Mouse (Mus musculus) hindbrain, embryonic 10.5 days (tissue): ENCODE results near the gene Vav3. TPM values are rescaled to one million over a fixed set of nuclear protein-coding genes. Genes with fewer than 3 reads are reported as not detected.

Experiments used
- DNase-seq: peaks from one replicate; pipeline ENCODE4 v3.0.0-alpha.2; 2017; ENCODE audit warnings: low spot score
- H3K27ac ChIP-seq: fragments of 300-500 bp; sonication (generic); 2 replicates; pipeline ENCODE4 v1.5.1; 2016; ENCODE audit warnings: mild to moderate bottlenecking, moderate library complexity
- H3K27me3 ChIP-seq: fragments of 300-500 bp; sonication (generic); 2 replicates; pipeline ENCODE4 v1.6.1; 2016; ENCODE audit warnings: mild to moderate bottlenecking; ENCODE audit not compliant: poor library complexity, insufficient read depth, severe bottlenecking
- H3K36me3 ChIP-seq: fragments of 300-500 bp; sonication (generic); 2 replicates; pipeline ENCODE4 v1.6.1; 2016; ENCODE audit warnings: mild to moderate bottlenecking, moderate library complexity
- H3K4me1 ChIP-seq: fragments of 300-500 bp; sonication (generic); replicated peaks from 2 replicates; pipeline ENCODE4 v1.6.1; 2016; ENCODE audit warnings: mild to moderate bottlenecking
- H3K4me3 ChIP-seq: fragments of 300-500 bp; sonication (generic); 2 replicates; pipeline ENCODE4 v1.5.1; 2016; ENCODE audit warnings: mild to moderate bottlenecking, moderate library complexity
- H3K9me3 ChIP-seq: fragments of 300-500 bp; sonication (generic); 2 replicates; pipeline ENCODE4 v1.6.1; 2016; ENCODE audit warnings: mild to moderate bottlenecking, moderate library complexity
- WGBS: fragments of 180-500 bp; shearing (Covaris S2); methylation state at CpG from one replicate; pipeline ENCODE4 v1.1.7; 2016; 5-methylcytosine and 5-hydroxymethylcytosine counted together
- polyA plus RNA-seq: library from polyadenylated mRNA; unstranded; fragments of >200 nt; fragmentation: Nextera tagmentation; extraction: Ambion mirVana; gene quantifications from 2 replicates; pipeline ENCODE4 v1.2.1, GENCODE M21; 2016

Vav3 gene
- polyA plus RNA-seq, 1 experiment from 2014 or later, result 12.2 TPM

DNA sequence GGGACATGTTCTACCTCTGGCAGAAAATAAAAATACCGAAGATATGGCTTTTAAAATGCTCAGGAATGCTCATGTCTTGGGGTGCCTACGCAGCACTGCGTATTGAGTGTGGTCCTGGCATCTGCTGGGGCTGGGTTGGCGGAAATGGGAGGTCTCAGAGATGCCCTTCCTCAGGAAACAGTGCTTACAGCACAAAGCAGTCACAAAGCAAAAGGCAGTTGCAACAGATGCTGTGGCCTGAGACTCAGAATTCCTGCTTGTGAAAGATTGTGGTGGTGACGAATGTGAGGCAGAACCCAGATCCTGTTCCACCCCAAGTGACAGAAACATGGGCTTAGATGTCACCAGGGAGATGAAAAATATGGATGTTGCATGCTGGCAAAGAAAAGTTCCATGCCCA, 21.4 kb downstream of the Vav3 start:
- no peaks in the 10 kb centered on the region for H3K27me3 ChIP-seq
- no peak overlapping the region for H3K4me3 ChIP-seq
- H3K36me3 ChIP-seq, result no peaks in the 10 kb centered on the region
- no peak overlapping the region for H3K27ac ChIP-seq
- H3K9me3 ChIP-seq, result no peaks in the 10 kb centered on the region
- WGBS, result 89% methylated on average over 5 of the region's 5 CpGs
- peaks cover 4% of the 10 kb centered on the region; the same call in 1 of the 2 replicates for H3K4me1 ChIP-seq
- no peak for DNase-seq

DNA sequence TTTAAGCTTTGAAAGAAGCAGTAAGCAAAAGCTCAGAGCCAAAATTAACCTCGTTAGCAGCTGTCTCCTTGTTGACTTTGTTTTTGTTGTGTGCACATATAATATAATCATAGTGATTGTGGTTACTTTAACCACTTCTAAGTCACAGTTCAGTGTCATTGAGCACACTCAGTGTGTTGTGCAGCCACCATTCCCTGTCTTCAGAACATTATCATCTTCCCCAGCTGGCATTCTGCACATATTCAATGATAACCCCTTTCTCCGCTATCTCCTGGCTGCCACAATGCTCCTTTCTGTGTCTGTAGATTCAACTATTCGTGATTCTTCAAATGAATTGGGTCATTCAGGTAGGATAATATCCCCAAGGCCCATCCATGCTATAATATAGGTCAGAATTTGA, 21.9 kb downstream of the Vav3 start:
- Histone ChIP-seq H3K36me3 (no peaks in the 10 kb centered on the region), H3K9me3 (no peaks in the 10 kb centered on the region), H3K4me3 (no peak overlapping the region), H3K27me3 (no peaks in the 10 kb centered on the region), H3K4me1 (peaks cover 4% of the 10 kb centered on the region; the same call in 1 of the 2 replicates), H3K27ac (no peak overlapping the region)
- WGBS, result 78% methylated on average over 3 of the region's 3 CpGs
- no peak for DNase-seq

DNA sequence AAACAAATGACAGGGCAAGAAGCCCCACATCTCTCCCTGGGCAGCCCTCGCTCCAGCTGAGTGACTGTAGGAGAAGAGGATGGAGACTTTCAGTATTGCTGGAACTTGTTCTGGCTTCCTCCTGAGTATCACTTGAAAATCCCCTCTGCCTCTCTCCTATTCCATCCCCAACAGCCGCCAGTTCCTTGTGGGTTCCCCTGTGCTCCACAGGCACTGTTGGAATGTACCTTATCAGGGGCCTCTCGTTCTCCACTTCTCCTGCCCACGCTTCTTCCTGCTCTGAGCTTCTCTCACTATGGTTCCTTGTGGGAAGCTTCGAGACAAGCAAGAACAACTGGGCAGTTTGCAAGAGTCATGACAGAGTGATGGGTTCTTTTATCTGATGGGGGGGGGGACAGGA, 23.1 kb downstream of the Vav3 start:
- no peak for DNase-seq
- WGBS, result 78% methylated on average over 5 of the region's 5 CpGs
- H3K4me3 ChIP-seq, result no peak overlapping the region
- H3K4me1 ChIP-seq, result peaks cover 4% of the 10 kb centered on the region; the same call in 1 of the 2 replicates
- no peak overlapping the region for H3K27ac ChIP-seq
- H3K36me3 ChIP-seq, result no peaks in the 10 kb centered on the region
- H3K9me3 ChIP-seq, result no peaks in the 10 kb centered on the region
- no peaks in the 10 kb centered on the region for H3K27me3 ChIP-seq

DNA sequence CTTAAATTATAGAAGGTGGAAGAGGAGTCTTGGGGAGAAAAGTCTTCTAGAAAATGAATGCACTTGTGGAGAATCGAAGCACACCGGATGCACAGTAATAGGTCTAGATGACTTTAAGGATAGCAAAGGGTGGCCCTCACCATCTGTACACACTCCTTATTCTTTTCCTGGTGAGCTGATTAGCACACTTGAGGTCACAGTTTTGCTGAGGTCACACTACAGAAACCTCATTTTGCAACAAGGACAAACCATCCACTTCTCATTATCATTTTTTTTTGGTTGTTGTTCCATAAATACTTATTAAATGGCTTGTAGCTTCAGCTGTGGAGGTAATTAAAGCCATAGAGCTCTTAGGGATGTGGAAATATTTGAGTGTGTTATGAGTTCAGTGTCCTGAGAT, 25.4 kb downstream of the Vav3 start:
- H3K9me3 ChIP-seq, result no peaks in the 10 kb centered on the region
- peaks cover 4% of the 10 kb centered on the region; the same call in 1 of the 2 replicates for H3K4me1 ChIP-seq
- no peaks in the 10 kb centered on the region for H3K36me3 ChIP-seq
- H3K27me3 ChIP-seq, result no peaks in the 10 kb centered on the region
- no peak overlapping the region for H3K4me3 ChIP-seq
- no peak for DNase-seq
- H3K27ac ChIP-seq, result no peak overlapping the region
- WGBS, result 92% methylated on average over 2 of the region's 2 CpGs

DNA sequence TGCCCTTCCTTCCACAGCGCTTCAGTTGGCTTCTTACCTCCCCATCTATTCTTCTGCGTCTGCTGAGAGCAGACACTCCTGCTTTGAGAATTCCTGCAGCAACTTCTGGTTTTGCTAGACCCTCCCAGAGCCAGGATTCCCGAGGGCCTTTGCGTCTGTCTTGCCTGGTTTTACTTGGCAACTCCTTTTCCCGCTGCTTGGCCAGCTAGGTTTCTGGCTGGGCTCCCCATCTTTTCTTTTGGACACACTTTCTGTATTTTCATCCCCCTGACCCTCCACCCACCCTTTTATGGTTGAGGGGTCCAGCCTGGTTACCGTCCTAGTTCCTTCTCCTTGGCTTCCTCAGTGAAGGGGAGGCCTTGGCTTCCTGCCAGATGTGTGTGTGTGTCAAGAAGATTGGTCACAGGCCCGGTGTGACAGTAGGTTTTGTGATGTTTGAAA, 26.0 kb downstream of the Vav3 start:
- Histone ChIP-seq H3K27ac (no peak overlapping the region), H3K4me1 (peaks cover 4% of the 10 kb centered on the region; the same call in 1 of the 2 replicates), H3K4me3 (no peak overlapping the region), H3K27me3 (no peaks in the 10 kb centered on the region), H3K9me3 (no peaks in the 10 kb centered on the region), H3K36me3 (no peaks in the 10 kb centered on the region)
- no peak for DNase-seq
- 73% methylated on average over 7 of the region's 7 CpGs for WGBS

DNA sequence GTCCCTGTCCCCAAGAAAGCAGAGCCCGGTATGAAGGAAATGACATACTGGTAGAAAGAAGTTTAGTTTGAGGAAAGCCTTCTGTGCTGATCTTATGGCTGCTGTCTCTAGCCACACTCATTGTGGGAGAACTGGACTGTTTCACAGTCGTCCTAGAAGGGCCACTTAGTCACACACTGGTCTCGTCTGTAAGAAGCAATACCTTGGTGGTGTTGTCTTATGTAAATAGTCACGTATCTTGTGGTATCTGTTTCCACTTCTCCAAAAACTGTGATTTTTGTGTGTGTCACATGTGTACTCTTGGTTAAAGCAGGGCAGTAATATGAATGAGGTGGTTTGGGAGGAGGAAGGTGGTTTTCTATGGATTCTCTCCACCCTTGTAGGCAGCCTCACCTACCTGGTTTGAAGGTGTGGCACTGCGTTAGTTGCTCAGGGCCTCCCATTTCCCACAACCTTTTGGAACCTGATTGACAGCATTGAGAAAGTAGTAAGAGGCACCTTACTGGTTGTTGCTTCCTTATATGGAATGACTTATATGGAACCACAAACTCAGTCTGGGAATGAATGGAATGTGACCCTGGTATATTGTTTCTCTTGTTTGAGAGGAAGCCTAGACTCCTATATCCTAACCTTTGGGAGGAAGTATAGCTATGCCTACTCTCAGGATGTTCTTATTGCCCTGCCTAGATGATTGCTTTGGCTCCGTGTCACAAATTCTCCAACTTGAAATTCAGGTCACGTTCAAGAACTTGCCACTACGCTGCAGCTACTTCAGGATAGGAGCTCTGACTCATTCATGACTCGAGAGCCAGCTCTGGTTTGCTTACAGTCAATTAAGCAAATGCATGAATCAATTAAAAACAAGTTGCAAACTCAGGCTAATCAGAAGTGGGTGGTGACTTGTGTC, 28.2 kb downstream of the Vav3 start:
- WGBS, result 81% methylated on average over 9 of the region's 9 CpGs
- Histone ChIP-seq H3K27me3 (no peaks in the 10 kb centered on the region), H3K9me3 (no peaks in the 10 kb centered on the region), H3K36me3 (no peaks in the 10 kb centered on the region), H3K4me1 (peaks cover 4% of the 10 kb centered on the region; the same call in 1 of the 2 replicates), H3K27ac (no peak overlapping the region), H3K4me3 (no peak overlapping the region)
- no peak for DNase-seq

DNA sequence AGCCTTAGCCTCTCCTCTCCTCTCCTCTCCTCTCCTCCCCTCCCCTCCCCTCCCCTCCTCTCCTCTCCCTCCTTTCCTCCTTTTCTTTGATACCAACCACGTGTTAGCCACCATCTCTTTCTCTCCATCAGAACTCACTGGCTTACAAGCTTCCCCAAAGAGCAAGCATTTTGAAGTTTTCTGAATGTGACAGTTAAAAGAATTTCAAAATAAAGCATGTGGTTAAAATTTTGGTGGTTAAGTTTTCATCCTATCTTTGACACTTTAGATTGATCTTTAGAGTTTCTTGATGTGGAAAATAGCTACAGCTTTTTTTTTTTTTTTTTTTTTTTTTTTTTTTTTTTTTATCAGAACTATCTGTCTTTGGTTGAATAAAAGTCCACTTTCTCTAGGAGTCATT, 31.1 kb downstream of the Vav3 start:
- Histone ChIP-seq H3K27ac (no peak overlapping the region), H3K4me1 (0 out of 2 replicates have a peak, but pooled peaks cover under 1% of the 10 kb centered on the region), H3K27me3 (no peaks in the 10 kb centered on the region), H3K36me3 (no peaks in the 10 kb centered on the region), H3K4me3 (no peak overlapping the region), H3K9me3 (no peaks in the 10 kb centered on the region)
- WGBS, result 50% methylated on average over 1 of the region's 1 CpGs
- DNase-seq, result no peak

DNA sequence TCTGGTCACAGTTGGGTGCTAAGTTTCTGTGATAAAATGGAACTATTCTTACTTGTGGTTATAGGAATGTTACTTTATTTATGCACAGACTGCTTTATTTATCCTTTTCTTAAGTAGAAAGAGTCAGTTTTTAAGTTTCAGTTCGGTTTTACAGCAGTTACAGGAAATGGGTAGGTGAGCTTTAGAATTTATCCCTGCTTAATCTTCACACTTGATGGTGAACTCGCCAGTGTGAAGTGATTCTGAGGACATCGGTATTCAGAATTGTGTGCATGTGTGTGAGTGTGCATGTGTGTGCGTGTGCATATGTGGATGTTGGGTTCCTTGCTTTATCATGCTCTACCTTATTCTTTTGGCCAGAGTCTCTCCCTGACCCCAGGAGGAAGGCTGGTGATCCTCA, 32.2 kb downstream of the Vav3 start:
- Histone ChIP-seq H3K27me3 (no peaks in the 10 kb centered on the region), H3K4me3 (no peak overlapping the region), H3K9me3 (no peaks in the 10 kb centered on the region), H3K36me3 (no peaks in the 10 kb centered on the region), H3K4me1 (no peaks in the 10 kb centered on the region), H3K27ac (no peak overlapping the region)
- 89% methylated on average over 4 of the region's 4 CpGs for WGBS
- no peak for DNase-seq

DNA sequence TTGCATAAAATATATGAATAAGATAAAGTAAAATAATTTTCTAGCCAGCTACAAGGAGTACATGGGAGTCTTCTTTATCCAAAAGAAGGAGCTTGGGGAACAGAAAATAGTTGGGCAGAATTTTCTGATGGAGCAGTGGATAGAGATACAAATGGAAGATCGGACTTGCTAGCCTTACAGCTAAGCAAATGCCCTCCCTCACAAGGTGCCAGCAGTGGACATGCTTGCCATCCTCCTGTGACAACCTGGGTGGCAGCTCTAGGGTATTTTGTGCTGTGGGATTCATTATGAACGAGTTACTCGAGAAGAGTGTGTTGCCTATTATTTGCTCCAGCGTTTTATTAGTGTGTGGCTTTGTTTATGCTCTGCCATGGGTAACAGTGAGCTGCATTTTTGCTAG, 37.8 kb downstream of the Vav3 start:
- Histone ChIP-seq H3K36me3 (no peaks in the 10 kb centered on the region), H3K4me3 (no peak overlapping the region), H3K4me1 (no peaks in the 10 kb centered on the region), H3K27me3 (no peaks in the 10 kb centered on the region), H3K27ac (no peak overlapping the region), H3K9me3 (no peaks in the 10 kb centered on the region)
- WGBS, result 79% methylated on average over 4 of the region's 4 CpGs
- no peak for DNase-seq

DNA sequence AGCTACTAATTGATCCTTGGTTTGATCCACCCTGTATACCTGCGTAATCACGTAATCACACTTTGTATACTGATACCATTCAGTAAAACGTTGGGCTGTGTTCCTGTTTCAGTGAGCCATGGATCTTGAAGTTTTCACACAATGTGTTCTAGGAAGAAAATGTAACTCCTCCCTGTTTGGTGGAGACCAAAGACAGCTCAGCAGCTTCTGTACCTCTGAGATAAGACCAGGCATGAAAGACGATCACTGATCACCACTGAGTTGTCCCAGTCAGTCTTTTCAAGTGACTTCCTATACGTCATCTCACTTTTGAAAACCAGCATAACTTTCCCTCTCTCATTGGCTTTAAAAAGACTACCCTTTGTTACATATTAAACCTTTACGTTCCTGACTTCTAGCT, 38.2 kb downstream of the Vav3 start:
- WGBS, result 84% methylated on average over 6 of the region's 6 CpGs
- Histone ChIP-seq H3K36me3 (no peaks in the 10 kb centered on the region), H3K9me3 (no peaks in the 10 kb centered on the region), H3K4me3 (no peak overlapping the region), H3K27me3 (no peaks in the 10 kb centered on the region), H3K27ac (no peak overlapping the region), H3K4me1 (no peaks in the 10 kb centered on the region)
- DNase-seq, result no peak

DNA sequence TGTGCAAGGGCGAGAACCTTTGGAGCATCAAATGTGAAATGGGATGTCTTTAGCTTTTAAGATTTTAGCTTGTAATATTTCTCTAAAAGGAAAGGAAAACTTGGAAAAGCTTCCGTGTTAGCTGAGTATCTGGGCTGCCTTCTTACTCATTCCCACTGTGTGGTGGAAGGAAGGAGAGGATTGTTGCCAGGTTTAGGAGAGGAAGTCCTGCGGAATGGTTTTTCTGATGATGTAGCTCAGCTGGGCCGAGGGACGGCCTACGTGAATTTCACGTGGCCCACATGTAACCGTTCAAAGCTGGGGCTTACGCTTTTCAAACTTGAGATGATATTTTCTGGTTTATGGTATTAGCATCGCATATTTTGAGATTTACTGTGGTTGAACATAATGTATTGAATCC, 48.3 kb downstream of the Vav3 start:
- peaks cover 9% of the 10 kb centered on the region; the same call in 1 of the 2 replicates for H3K4me1 ChIP-seq
- H3K9me3 ChIP-seq, result no peaks in the 10 kb centered on the region
- H3K36me3 ChIP-seq, result no peaks in the 10 kb centered on the region
- no peak for DNase-seq
- no peak overlapping the region for H3K4me3 ChIP-seq
- no peak overlapping the region for H3K27ac ChIP-seq
- WGBS, result 96% methylated on average over 10 of the region's 10 CpGs
- H3K27me3 ChIP-seq, result no peaks in the 10 kb centered on the region

DNA sequence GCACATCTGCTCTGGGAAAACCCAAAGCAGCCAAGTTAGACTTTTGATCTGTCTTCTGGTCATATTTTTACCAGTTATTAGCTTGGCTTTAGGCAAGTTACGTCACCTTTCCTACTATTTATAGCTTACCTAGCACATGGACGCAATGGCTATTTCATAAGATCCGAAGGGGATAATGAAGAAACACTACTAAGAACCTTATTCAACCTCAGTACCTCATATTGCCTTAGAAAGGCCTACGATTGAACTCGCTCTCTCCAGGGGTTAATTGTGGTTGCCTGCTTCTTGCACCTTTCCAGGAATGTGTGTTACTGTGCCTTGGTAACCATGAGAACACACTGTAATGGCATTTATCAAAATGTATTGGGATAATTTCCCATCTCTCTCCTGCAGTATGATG, 61.1 kb downstream of the Vav3 start:
- Histone ChIP-seq H3K27ac (no peak overlapping the region), H3K36me3 (no peaks in the 10 kb centered on the region), H3K9me3 (no peaks in the 10 kb centered on the region), H3K4me1 (no peaks in the 10 kb centered on the region), H3K4me3 (no peak overlapping the region), H3K27me3 (no peaks in the 10 kb centered on the region)
- WGBS, result 92% methylated on average over 5 of the region's 5 CpGs
- no peak for DNase-seq

DNA sequence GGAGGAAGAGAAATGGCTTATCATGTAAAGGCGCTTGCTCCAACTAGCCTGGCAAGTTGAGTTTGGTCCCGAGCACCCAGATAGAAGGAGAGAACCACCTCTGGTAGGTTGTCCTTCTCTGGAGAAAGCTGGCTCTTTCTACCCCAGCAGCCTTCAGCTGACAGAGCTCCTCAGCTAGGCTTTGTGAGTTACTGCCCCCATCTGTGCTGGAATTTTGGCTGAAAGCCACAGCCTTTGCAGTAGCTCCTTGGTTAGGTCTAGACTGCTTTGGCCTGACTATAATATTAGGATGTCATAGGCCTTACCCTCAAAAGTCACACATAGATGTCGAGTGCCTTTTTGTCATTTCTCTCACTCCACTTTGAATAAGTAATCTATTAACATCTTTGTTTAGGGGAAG, 70.8 kb downstream of the Vav3 start:
- H3K4me3 ChIP-seq, result no peak overlapping the region
- WGBS, result 94% methylated on average over 3 of the region's 3 CpGs
- no peak for DNase-seq

More for the DNA sequence above, 70.8 kb downstream of the Vav3 start:
- peaks cover 9% of the 10 kb centered on the region; the same call in 1 of the 2 replicates for H3K4me1 ChIP-seq
- no peak overlapping the region for H3K27ac ChIP-seq
- H3K9me3 ChIP-seq, result no peaks in the 10 kb centered on the region
- H3K27me3 ChIP-seq, result no peaks in the 10 kb centered on the region
- H3K36me3 ChIP-seq, result no peaks in the 10 kb centered on the region
